Mouse (Mus musculus) heart, postnatal 0 days (tissue): ENCODE results near the gene Gm21860. TPM values are rescaled to one million over a fixed set of nuclear protein-coding genes. Genes with fewer than 3 reads are reported as not detected.
A peak's percentile ranks its signal among the peaks of the same experiment; 100 is the strongest.
"Not testable (repeated sequence)": the region's sequence is repeated elsewhere in the genome, so short reads cannot be mapped to it uniquely, and the experiment has no call there.

Experiments used
- ATAC-seq: fragments of 200-750 bp; cut with Nextera tagmentation; 2 replicates; pipeline ENCODE4 v1.8.0; 2017; ENCODE audit warnings: low read depth, moderate number of reproducible peaks, moderate library complexity; ENCODE audit not compliant: insufficient read depth
- DNase-seq: peaks from one replicate; pipeline ENCODE4 v3.0.0-alpha.2; 2016; ENCODE audit warnings: low spot score
- H3K27ac ChIP-seq: fragments of 300-500 bp; sonication (generic); 2 replicates; pipeline ENCODE4 v1.5.1; 2014; ENCODE audit warnings: low read depth, mild to moderate bottlenecking
- H3K27me3 ChIP-seq: fragments of 300-500 bp; sonication (generic); 2 replicates; pipeline ENCODE4 v1.6.1; 2014; ENCODE audit warnings: low read length, mixed read lengths; ENCODE audit not compliant: control insufficient read depth, insufficient read depth
- H3K36me3 ChIP-seq: fragments of 300-500 bp; sonication (generic); replicated peaks from 2 replicates; pipeline ENCODE4 v1.6.1; 2014; ENCODE audit warnings: low read length, mixed read lengths; ENCODE audit not compliant: control insufficient read depth, insufficient read depth
- H3K4me1 ChIP-seq: fragments of 300-500 bp; sonication (generic); 2 replicates; pipeline ENCODE4 v1.6.1; 2014; ENCODE audit warnings: antibody characterized with exemption; ENCODE audit not compliant: control insufficient read depth, insufficient read depth
- H3K4me2 ChIP-seq: fragments of 300-500 bp; sonication (generic); 2 replicates; pipeline ENCODE4 v1.6.1; 2014; ENCODE audit warnings: low read depth, mild to moderate bottlenecking, low read length, moderate library complexity
- H3K4me3 ChIP-seq: fragments of 300-500 bp; sonication (generic); 2 replicates; pipeline ENCODE4 v1.5.1; 2014; ENCODE audit warnings: low read depth, low read length
- H3K9ac ChIP-seq: fragments of 300-500 bp; sonication (generic); replicated peaks from 2 replicates; pipeline ENCODE4 v1.6.1; 2014; ENCODE audit warnings: low read depth, low read length, mixed read lengths
- H3K9me3 ChIP-seq: fragments of 300-500 bp; sonication (generic); replicated peaks from 2 replicates; pipeline ENCODE4 v1.6.1; 2016; ENCODE audit warnings: low read length; ENCODE audit not compliant: control insufficient read depth
- CTCF ChIP-seq: IDR thresholded peaks from 2 replicates; pipeline ENCODE4 v1.5.1; 2016; ENCODE audit warnings: antibody characterized with exemption, control low read depth, low read depth
- EP300 ChIP-seq: IDR thresholded peaks from 2 replicates; pipeline ENCODE4 v1.6.1; 2016; ENCODE audit warnings: antibody characterized with exemption, low read depth
- WGBS: fragments of 180-500 bp; shearing (Covaris S2); extraction: QIAGEN DNeasy Blood & Tissue Kit; methylation state at CpG from one replicate; pipeline ENCODE4 v1.1.7; 2014; 5-methylcytosine and 5-hydroxymethylcytosine counted together
- polyA plus RNA-seq: library from polyadenylated mRNA; unstranded; fragments of >200 nt; fragmentation: Nextera tagmentation; extraction: Ambion mirVana; gene quantifications from 2 replicates; pipeline ENCODE4 v1.2.1, GENCODE M21; 2015
- total RNA-seq: library from RNA; depleted of rRNA; stranded (reverse); fragments of >200 nt; gene quantifications from 2 replicates; pipeline ENCODE4 v1.2.3, GENCODE M21; 2014; ENCODE audit warnings: low replicate concordance

Gm21860 gene
- total and polyA plus RNA-seq, 2 experiments from 2014 or later = not detected

DNA sequence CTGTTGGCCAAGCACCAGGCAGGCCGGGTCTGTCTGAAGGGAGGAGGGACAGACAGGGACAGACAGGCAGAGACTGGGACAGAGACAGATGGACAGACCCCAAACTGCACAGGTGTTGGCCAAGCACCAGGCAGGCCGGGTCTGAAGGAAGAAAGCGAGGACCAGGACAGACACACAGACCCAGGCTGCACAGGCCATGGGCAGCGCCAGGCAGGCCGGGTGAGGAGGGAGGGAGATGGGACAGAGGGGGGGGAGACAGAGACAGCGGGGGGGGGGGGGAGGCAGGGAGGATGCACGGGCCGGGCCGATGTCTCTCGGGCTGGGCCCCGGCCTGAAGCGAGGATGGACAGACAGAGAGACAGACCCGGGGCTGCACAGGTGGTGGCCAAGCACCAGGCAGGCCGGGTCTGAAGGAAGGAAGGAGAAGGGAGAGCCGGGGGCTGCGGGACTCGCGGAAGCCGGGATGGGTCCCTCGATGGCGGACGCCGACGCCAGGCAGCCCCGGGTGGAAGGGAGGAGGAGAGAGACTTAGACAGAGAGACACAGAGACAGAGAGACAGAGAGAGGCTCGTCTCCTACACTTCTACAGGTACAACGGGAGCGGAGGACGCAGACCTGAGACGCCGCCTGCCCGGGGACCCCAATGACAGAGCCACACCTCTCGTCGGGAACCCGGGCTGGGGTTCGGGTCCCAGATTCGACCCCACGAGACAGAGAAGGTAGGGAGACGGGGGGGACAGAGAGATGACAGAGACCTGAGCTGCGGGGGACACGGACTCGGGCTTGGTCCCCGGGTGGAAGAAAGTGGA, 13.0 kb downstream of the Gm21860 start:
- not testable (repeated sequence) for H3K4me2 ChIP-seq, H3K4me3 ChIP-seq, H3K27ac ChIP-seq, H3K4me1 ChIP-seq, H3K9ac ChIP-seq, H3K27me3 ChIP-seq
- WGBS = 84% methylated on average over 41 of the region's 43 CpGs
- Histone ChIP-seq H3K36me3 (peaks cover 36% of the 10 kb centered on the region), H3K9me3 (peaks cover 32% of the 10 kb centered on the region)
- ATAC-seq = peak; percentile 3; the same call in 1 of the 2 replicates
- DNase-seq = peak; percentile 5

DNA sequence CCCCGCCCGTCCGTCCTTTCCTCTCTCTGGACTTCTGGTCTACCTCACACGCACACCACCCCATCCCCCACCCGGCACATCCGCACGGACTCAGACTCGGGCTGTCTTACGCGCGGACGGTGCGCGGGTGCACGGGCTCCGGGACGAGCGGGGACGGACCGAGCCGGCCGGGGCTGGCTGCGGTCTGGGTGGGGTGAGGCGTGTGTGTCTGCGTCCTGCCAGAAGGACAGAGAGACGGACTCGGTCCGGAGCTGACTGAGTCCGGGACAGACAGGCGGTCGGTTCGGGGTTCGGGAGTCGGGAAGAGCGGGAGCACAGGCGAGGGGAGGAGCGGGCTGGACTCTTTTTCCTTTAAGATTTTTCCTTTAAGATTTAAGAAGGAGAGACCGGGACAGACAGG, 13.6 kb downstream of the Gm21860 start:
- WGBS = 79% methylated on average over 38 of the region's 38 CpGs
- H3K9me3 ChIP-seq = peaks cover 32% of the 10 kb centered on the region
- not testable (repeated sequence) for H3K4me2 ChIP-seq, H3K27me3 ChIP-seq, H3K4me1 ChIP-seq, H3K9ac ChIP-seq, H3K4me3 ChIP-seq, H3K27ac ChIP-seq
- H3K36me3 ChIP-seq = peaks cover 36% of the 10 kb centered on the region
- peak; percentile 47 for ATAC-seq
- DNase-seq = peak; percentile 18

DNA sequence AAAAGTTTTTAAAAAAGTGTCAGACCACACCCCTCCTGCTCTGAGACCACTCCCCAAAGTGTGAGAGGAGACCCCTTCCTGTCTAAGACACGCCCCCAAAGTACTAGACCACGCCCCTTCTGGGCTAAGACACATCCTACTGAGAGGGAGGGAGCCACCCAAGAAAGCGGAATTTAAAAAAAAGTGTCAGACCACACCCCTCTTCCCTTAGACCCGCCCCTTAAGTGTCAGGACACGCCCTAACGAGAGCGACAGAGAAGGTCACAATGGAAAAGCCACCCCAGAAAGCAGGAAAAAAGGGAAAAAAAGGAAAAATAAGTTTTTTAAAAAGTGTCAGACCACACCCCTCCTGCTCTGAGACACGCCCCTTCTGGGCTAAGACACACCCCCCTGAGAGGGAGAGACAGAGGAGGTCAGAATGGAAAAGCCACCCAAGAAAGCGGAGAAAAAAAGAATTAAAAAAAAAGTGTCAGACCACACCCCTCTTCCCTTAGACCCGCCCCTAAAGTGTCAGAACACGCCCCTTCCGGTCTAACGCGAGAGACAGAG, 14.5 kb downstream of the Gm21860 start:
- Histone ChIP-seq H3K27ac (no peak overlapping the region), H3K4me2 (no peak overlapping the region), H3K9ac (no peak overlapping the region), H3K36me3 (peaks cover 36% of the 10 kb centered on the region), H3K27me3 (no peaks in the 10 kb centered on the region), H3K9me3 (peaks cover 32% of the 10 kb centered on the region), H3K4me1 (no peaks in the 10 kb centered on the region), H3K4me3 (no peak overlapping the region)
- peak; percentile 17 for ATAC-seq
- WGBS = 48% methylated on average over 14 of the region's 14 CpGs
- DNase-seq = peak; percentile 44
- no peak for TF ChIP-seq EP300

DNA sequence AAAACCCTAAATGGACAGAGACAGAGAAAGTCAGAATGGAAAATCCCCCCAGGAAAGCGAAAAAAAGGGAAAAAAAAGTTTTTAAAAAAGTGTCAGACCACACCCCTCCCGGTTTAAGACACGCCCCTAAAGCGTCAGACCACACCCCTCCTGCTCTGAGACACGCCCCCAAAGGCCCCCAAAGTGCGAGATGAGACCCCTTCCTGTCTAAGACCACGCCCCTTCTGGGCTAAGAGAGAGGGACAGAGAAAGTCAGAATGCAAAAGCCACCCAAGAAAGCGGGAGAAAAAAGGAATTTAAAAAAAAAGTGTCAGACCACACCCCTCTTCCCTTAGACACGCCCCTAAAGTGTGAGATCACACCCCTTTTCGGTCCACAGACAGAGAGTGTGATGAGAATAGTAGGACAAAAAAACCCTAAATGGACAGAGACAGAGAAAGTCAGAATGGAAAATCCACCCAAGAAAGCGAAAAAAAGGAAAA, 15.0 kb downstream of the Gm21860 start:
- H3K9ac ChIP-seq, H3K4me1 ChIP-seq, H3K27ac ChIP-seq, H3K4me3 ChIP-seq, H3K4me2 ChIP-seq, H3K27me3 ChIP-seq: not testable (repeated sequence)
- ATAC-seq (0 out of 2 replicates have a peak, but pooled peaks have one; percentile 4), DNase-seq (peak; percentile 4)
- Histone ChIP-seq H3K36me3 (peaks cover 36% of the 10 kb centered on the region), H3K9me3 (peaks cover 30% of the 10 kb centered on the region)
- WGBS = 53% methylated on average over 11 of the region's 11 CpGs

DNA sequence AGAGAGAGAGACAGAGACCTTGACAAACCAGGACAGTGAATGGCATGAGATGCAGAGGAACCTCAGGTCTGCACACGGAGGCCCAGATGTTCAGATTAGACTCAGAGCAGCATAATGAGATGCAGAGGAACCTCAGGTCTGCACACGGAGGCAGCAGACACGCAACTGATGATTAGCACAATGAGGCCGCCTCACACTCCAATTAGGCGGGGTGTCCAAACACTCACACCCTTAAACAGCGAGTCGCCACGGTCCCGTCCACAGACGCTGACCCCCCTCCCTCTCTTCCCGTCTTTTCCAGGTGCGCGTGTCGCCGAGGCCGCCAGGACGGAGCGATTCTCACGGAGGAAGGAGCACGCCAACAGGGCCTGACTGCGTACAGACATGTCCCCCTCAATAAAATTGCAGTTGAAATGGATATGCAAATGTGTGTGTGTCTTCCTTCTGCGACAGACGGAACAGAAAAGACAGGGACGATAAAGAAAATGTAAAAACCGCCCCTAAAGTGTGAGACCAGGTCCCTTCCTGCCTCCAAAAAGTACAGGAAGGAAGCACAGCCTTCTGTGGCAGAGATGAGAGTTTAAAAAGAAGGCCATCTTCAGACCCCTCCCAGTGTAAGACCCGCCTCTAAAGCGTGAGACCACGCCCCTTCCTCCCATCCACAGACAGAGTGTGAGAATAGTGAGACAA, 15.6 kb downstream of the Gm21860 start:
- DNase-seq (peak; percentile 22), ATAC-seq (peak; percentile 16; the same call in 1 of the 2 replicates)
- H3K4me3 ChIP-seq, H3K4me1 ChIP-seq, H3K27ac ChIP-seq, H3K27me3 ChIP-seq, H3K4me2 ChIP-seq, H3K9ac ChIP-seq: not testable (repeated sequence)
- Histone ChIP-seq H3K36me3 (peaks cover 36% of the 10 kb centered on the region), H3K9me3 (peaks cover 28% of the 10 kb centered on the region)
- 76% methylated on average over 28 of the region's 28 CpGs for WGBS

DNA sequence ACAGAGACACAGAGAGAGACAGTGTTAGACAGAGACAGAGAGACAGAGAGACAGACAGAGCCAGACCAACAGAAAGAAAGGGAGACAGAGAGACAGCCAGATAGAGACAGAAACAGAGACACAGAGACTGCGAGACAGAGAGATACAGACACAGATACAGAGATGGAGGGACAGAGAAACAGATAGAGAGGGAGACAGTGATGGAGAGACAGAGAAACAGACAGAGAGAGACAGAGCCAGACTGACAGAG, 16.3 kb downstream of the Gm21860 start:
- no peak for ATAC-seq
- WGBS = 65% methylated on average over 1 of the region's 1 CpGs
- Histone ChIP-seq H3K9ac (no peak overlapping the region), H3K4me2 (no peak overlapping the region), H3K9me3 (peaks cover 28% of the 10 kb centered on the region), H3K27ac (no peak overlapping the region), H3K36me3 (peaks cover 36% of the 10 kb centered on the region), H3K4me3 (no peak overlapping the region), H3K4me1 (no peaks in the 10 kb centered on the region), H3K27me3 (no peaks in the 10 kb centered on the region)
- no peak for DNase-seq
- no peak for TF ChIP-seq CTCF
